Mouse (Mus musculus): ENCODE results near the gene Slc30a10. TPM values are rescaled to one million over a fixed set of nuclear protein-coding genes. Genes with fewer than 3 reads are reported as not detected.

Gene Slc30a10
- total and polyA plus RNA-seq, 2 experiments, result 7.6 to 26.6 TPM

DNA sequence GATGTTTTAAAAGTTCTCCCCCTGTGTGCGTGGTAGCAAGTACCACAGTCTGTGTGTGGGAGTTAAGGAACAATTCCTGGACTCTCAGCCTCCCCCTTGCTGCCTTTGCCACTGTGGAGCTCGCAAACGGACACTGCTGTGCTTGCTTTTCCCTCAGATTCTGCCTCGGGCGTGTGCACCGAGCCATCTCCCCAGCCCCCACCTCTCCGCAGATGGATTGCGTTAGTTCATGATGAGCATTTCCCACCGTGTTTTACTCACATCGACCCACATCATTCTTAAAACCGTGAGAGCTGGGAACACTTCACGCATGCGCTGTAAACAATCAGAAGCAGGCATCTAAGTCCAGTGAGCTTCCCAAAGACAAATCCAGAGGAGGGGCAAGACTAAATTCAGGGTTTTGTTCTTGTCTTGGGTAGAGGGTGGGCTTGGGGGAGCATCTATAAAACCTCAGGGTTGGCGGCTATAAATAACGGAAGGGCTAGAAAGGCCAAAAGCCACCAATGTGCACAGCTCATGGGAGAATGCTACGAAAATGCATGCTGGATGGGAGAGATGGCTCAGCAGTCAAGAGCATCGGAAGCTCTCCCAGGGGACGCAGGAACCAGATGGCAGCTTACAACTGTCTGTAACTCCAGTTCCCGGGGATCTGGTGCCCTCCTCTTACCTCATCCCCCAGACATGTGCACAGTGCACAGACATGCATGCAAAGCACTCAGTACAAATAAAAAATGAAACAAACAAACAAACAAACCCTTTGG lies 27.5 kb downstream of the Slc30a10 start:
- DNase-seq (ENCODE audit: extremely low read depth, low read depth, low spot score), result no peak
- H3K4me3 ChIP-seq (ENCODE audit: insufficient read depth, low read depth, low read length), result no peak overlapping the region
- TF ChIP-seq CTCF (IDR thresholded peaks at IDR 0.05; ENCODE audit: low read depth, low read length) (no peak), POLR2A (IDR thresholded peaks at IDR 0.05; ENCODE audit: extremely low read depth, insufficient read depth, low read length) (no peak)
- no peaks in the 10 kb centered on the region for H3K36me3 ChIP-seq (ENCODE audit: control insufficient read depth, insufficient read depth, low read length)
- H3K27me3 ChIP-seq (ENCODE audit: control insufficient read depth, insufficient read depth, low read length), result no peaks in the 10 kb centered on the region
- H3K27ac ChIP-seq (replicated peaks; ENCODE audit: insufficient read depth, low read depth, low read length), result no peak overlapping the region
- H3K4me1 ChIP-seq (ENCODE audit: control insufficient read depth, insufficient read depth, low read length), result no peaks in the 10 kb centered on the region; the same call in 1 of the 2 replicates
- no peaks in the 10 kb centered on the region for H3K79me2 ChIP-seq (ENCODE audit: control insufficient read depth, insufficient read depth, low read length)
- H3K9ac ChIP-seq (ENCODE audit: low read depth, low read length), result no peak overlapping the region
- 78% methylated on average over 19 of the region's 19 CpGs for WGBS

DNA sequence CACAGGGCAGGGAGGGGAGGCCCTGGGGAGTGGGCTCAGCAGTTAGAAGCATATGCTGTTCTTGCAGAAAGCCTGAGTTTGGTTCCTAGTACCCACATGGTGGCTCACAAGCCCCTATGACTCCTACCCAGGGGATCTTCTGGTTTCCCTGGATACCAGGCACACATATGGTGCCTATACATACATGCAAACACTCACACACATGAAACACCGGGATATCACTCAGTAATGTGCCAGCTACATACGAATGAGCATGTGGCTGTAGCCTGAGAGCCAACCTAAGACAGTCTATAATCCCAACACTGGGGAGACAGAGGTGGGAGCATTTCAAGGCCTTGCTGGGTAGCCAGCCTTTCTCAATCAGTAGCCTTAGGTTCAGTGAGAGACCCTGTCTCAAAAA lies 28.1 kb downstream of the Slc30a10 start:
- Histone ChIP-seq H3K9ac (ENCODE audit: low read depth, low read length) (no peak overlapping the region), H3K27ac (replicated peaks; ENCODE audit: insufficient read depth, low read depth, low read length) (no peak overlapping the region), H3K36me3 (ENCODE audit: control insufficient read depth, insufficient read depth, low read length) (no peaks in the 10 kb centered on the region), H3K79me2 (ENCODE audit: control insufficient read depth, insufficient read depth, low read length) (no peaks in the 10 kb centered on the region), H3K4me3 (ENCODE audit: insufficient read depth, low read depth, low read length) (no peak overlapping the region), H3K4me1 (ENCODE audit: control insufficient read depth, insufficient read depth, low read length) (no peaks in the 10 kb centered on the region; the same call in 1 of the 2 replicates), H3K27me3 (ENCODE audit: control insufficient read depth, insufficient read depth, low read length) (no peaks in the 10 kb centered on the region)
- TF ChIP-seq CTCF (IDR thresholded peaks at IDR 0.05; ENCODE audit: low read depth, low read length) (no peak), POLR2A (IDR thresholded peaks at IDR 0.05; ENCODE audit: extremely low read depth, insufficient read depth, low read length) (no peak)
- 95% methylated on average over 2 of the region's 2 CpGs for WGBS
- DNase-seq (ENCODE audit: extremely low read depth, low read depth, low spot score), result no peak

DNA sequence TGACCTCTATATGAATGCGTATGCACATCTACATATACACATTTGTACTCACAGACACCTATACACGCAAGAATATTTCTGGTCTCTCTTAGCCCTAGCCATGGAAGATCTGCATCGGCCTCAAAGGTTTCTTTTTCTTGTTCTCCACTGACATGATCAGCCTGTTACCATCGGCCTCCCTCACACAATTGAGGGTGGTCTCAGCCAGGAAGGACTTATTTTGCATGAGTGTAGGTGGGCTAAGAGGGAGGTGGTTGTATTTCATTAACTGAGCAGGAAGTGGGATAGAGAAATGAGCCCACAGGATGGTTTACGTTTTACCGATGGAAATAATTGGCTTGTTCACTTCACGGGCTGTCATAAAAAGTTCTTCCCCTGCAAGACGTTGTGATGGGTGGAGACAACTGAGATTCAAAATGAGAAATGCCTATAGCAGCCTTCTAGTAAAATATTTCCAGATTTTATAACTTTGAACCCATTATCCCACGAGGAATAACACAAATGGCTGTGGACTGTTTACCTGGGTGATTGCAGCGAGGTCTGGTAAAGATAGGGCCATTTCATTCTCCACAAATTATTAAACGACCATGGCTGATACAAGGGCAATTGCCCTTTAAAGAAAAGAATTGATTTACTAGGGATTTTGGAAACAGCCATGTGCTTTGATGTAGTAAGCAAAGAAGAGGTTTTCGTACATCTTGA lies 28.9 kb downstream of the Slc30a10 start:
- Histone ChIP-seq H3K36me3 (ENCODE audit: control insufficient read depth, insufficient read depth, low read length) (no peaks in the 10 kb centered on the region), H3K79me2 (ENCODE audit: control insufficient read depth, insufficient read depth, low read length) (no peaks in the 10 kb centered on the region), H3K4me3 (ENCODE audit: insufficient read depth, low read depth, low read length) (no peak overlapping the region), H3K4me1 (ENCODE audit: control insufficient read depth, insufficient read depth, low read length) (no peaks in the 10 kb centered on the region), H3K27me3 (ENCODE audit: control insufficient read depth, insufficient read depth, low read length) (no peaks in the 10 kb centered on the region), H3K9ac (ENCODE audit: low read depth, low read length) (no peak overlapping the region), H3K27ac (replicated peaks; ENCODE audit: insufficient read depth, low read depth, low read length) (no peak overlapping the region)
- WGBS, result 74% methylated on average over 12 of the region's 12 CpGs
- no peak for TF ChIP-seq CTCF (IDR thresholded peaks at IDR 0.05; ENCODE audit: low read depth, low read length)
- TF ChIP-seq POLR2A (IDR thresholded peaks at IDR 0.05; ENCODE audit: extremely low read depth, insufficient read depth, low read length), result no peak
- no peak for DNase-seq (ENCODE audit: extremely low read depth, low read depth, low spot score)

DNA sequence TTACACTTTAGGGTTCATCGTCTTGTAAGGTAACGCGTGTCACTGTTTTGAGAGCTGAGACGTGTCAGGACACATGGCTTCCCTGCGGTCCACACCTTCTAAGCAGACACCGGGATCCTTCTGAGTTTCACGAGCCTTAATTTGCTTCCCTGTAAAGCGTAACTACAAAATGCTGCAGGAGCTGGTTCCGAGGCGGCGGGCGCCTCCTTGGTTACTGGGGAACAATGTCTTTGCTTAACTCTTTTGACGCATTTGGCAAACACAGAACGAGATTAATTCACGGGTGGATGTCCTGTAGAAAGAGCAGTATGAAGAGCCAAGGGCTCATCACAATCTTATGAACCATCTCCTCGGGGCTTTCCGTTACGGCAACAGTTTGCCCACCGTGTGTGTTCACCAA lies 29.6 kb downstream of the Slc30a10 start:
- 77% methylated on average over 19 of the region's 19 CpGs for WGBS

DNA sequence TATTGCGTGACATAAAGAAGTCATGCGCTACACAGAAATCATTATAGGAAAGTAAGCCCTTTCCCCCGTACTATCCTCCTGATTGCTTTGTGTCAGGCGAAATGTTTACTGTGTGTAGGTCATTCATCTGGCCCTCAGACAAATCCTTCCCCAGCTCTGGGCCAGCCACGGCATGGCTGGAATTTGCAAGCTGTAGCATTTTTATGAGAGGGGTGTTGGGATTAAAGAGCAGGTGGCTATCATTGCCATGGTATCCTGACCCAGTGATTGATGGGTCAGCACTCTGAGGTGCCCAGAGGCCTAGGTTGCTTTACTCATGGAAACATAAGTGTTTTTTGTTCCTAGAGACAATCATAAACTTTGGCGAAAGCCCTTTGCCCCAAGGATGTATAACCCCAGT lies 35.2 kb downstream of the Slc30a10 start:
- no peaks in the 10 kb centered on the region for H3K79me2 ChIP-seq (ENCODE audit: control insufficient read depth, insufficient read depth, low read length)
- 78% methylated on average over 6 of the region's 6 CpGs for WGBS
- no peaks in the 10 kb centered on the region for H3K4me1 ChIP-seq (ENCODE audit: control insufficient read depth, insufficient read depth, low read length)
- H3K36me3 ChIP-seq (ENCODE audit: control insufficient read depth, insufficient read depth, low read length), result no peaks in the 10 kb centered on the region
- H3K27me3 ChIP-seq (ENCODE audit: control insufficient read depth, insufficient read depth, low read length), result no peaks in the 10 kb centered on the region
- H3K9ac ChIP-seq (ENCODE audit: low read depth, low read length), result no peak overlapping the region
- no peak for TF ChIP-seq CTCF (IDR thresholded peaks at IDR 0.05; ENCODE audit: low read depth, low read length)
- TF ChIP-seq POLR2A (IDR thresholded peaks at IDR 0.05; ENCODE audit: extremely low read depth, insufficient read depth, low read length), result no peak
- H3K4me3 ChIP-seq (ENCODE audit: insufficient read depth, low read depth, low read length), result no peak overlapping the region
- no peak for DNase-seq (ENCODE audit: extremely low read depth, low read depth, low spot score)
- H3K27ac ChIP-seq (replicated peaks; ENCODE audit: insufficient read depth, low read depth, low read length), result no peak overlapping the region

More for the DNA sequence above, 29.6 kb downstream of the Slc30a10 start:
- H3K27me3 ChIP-seq (ENCODE audit: control insufficient read depth, insufficient read depth, low read length), result no peaks in the 10 kb centered on the region
- no peak overlapping the region for H3K4me3 ChIP-seq (ENCODE audit: insufficient read depth, low read depth, low read length)
- no peak overlapping the region for H3K9ac ChIP-seq (ENCODE audit: low read depth, low read length)
- H3K36me3 ChIP-seq (ENCODE audit: control insufficient read depth, insufficient read depth, low read length), result no peaks in the 10 kb centered on the region
- no peaks in the 10 kb centered on the region for H3K4me1 ChIP-seq (ENCODE audit: control insufficient read depth, insufficient read depth, low read length)
- no peak overlapping the region for H3K27ac ChIP-seq (replicated peaks; ENCODE audit: insufficient read depth, low read depth, low read length)
- TF ChIP-seq CTCF (IDR thresholded peaks at IDR 0.05; ENCODE audit: low read depth, low read length) (no peak), POLR2A (IDR thresholded peaks at IDR 0.05; ENCODE audit: extremely low read depth, insufficient read depth, low read length) (no peak)
- DNase-seq (ENCODE audit: extremely low read depth, low read depth, low spot score), result no peak
- no peaks in the 10 kb centered on the region for H3K79me2 ChIP-seq (ENCODE audit: control insufficient read depth, insufficient read depth, low read length)

DNA sequence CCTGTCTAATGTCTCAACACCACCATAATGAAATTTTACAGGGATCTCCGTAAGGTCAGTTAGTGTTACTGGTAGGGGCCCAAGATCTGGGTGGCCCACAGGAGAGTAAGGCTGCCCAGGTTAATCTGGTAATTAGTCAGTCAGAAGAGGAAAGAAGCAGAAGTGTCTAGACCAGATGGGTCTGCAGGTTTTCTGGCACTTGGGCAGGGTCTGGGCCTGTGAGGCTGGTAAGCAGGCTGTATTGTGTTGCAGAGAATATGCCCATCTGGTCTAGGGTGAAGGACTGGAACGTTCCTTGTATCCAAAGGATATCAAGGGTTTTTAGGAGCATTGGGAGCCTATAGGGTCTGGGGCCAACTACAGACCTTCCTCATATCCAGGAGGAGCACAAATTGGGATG lies 36.0 kb downstream of the Slc30a10 start:
- 90% methylated on average over 2 of the region's 2 CpGs for WGBS
- H3K36me3 ChIP-seq (ENCODE audit: control insufficient read depth, insufficient read depth, low read length), result no peaks in the 10 kb centered on the region
- no peak for TF ChIP-seq CTCF (IDR thresholded peaks at IDR 0.05; ENCODE audit: low read depth, low read length)
- TF ChIP-seq POLR2A (IDR thresholded peaks at IDR 0.05; ENCODE audit: extremely low read depth, insufficient read depth, low read length), result no peak
- no peak overlapping the region for H3K27ac ChIP-seq (replicated peaks; ENCODE audit: insufficient read depth, low read depth, low read length)
- DNase-seq (ENCODE audit: extremely low read depth, low read depth, low spot score), result no peak
- no peaks in the 10 kb centered on the region for H3K4me1 ChIP-seq (ENCODE audit: control insufficient read depth, insufficient read depth, low read length)
- H3K9ac ChIP-seq (ENCODE audit: low read depth, low read length), result no peak overlapping the region
- no peak overlapping the region for H3K4me3 ChIP-seq (ENCODE audit: insufficient read depth, low read depth, low read length)
- H3K79me2 ChIP-seq (ENCODE audit: control insufficient read depth, insufficient read depth, low read length), result no peaks in the 10 kb centered on the region
- H3K27me3 ChIP-seq (ENCODE audit: control insufficient read depth, insufficient read depth, low read length), result no peaks in the 10 kb centered on the region
